Mouse (Mus musculus) heart, adult 2 months (tissue): ENCODE measurements around the gene Fam198b.

Experiments used
- CTCF ChIP-seq: fragments of 200-600 bp; IDR thresholded peaks from 2 replicates; pipeline ENCODE4 v1.8.1; 2022; ENCODE audit warnings: antibody characterized with exemption, mild to moderate bottlenecking, moderate library complexity
- EP300 ChIP-seq: fragments of 200-500 bp; IDR thresholded peaks from 2 replicates; pipeline ENCODE4 v1.6.1; 2011; ENCODE audit warnings: low read depth, low read length, control low read depth; ENCODE audit not compliant: insufficient read depth

DNA sequence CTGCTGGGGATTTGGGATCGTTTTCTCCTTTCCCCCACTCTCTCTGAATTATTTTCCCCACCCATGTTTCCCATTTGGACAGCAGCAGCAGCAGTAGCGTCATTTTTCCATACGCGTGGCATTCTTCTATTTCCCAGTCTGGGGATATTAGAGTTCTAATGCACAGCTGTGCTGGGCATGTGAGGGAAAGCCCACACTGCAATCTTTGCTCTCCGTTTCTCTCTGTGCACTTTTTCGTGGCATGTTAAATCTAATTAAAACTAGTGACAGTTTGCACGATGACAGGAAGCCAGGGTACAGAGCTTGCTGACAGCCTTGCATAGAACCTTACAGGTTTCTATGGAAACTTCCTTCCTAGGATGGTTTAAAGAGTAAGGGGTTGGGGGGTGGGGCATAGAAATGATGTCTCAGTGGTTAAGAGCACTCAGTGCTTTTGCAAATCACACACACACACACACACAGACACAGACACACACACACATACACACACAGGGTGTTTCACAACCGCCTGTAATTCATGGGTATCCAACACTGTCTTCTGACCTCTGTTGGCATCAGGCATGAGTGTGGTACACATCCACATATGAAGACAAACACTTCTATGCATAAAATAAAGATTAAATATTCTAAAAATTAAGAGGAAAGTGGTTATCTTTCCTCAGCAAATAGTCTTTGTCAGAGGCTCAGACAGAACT lies 3.0 kb downstream of the Fam198b start:
- TF ChIP-seq EP300: no peak
- no peak for TF ChIP-seq CTCF
